Comparison of ENCODE assay signal across 21 mouse cellular contexts in genomic region chr11:7794206-7794605, GRCm38 (mm10).
"Had no signal": no experiment of that assay in that cellular context is flagged by ENCODE, and none has a peak within 500 bp of the region (broad histone marks: within the 10 kb centered on the region; RNA-seq: fewer than 3 reads in every experiment).

No protein-coding gene starts in this region.

- H3K4me1 ChIP-seq: liver, embryonic 15.5 days; lung, embryonic 15.5 days; megakaryocyte, embryonic 14.5 days; midbrain, embryonic 12.5 days; neural tube, embryonic 13.5 days; neural tube, embryonic 15.5 days had no signal

- H3K4me2 ChIP-seq: liver, embryonic 15.5 days; lung, embryonic 15.5 days; midbrain, embryonic 12.5 days; neural tube, embryonic 13.5 days; neural tube, embryonic 15.5 days had no signal

- ATAC-seq: liver, postnatal 0 days; lung, postnatal 0 days; midbrain, embryonic 16.5 days had no signal

- H3K9me3 ChIP-seq: liver, embryonic 15.5 days; lung, embryonic 15.5 days; midbrain, embryonic 12.5 days; neural tube, embryonic 13.5 days; neural tube, embryonic 15.5 days had no signal

- H3K9ac ChIP-seq: liver, embryonic 15.5 days; liver, postnatal 0 days; lung, embryonic 15.5 days; midbrain, embryonic 12.5 days; neural tube, embryonic 13.5 days; neural tube, embryonic 15.5 days had no signal

- DNase-seq: liver, postnatal 0 days; lung, adult 2 months; lung, postnatal 14 days; lung, postnatal 36 days; midbrain, embryonic 14.5 days; retina, postnatal 1 day; right cerebral cortex, adult 18-20 months; right cerebral cortex, postnatal 14 days; thymus, adult 18-20 months; thymus, postnatal 14 days; thymus, postnatal 36 days had no signal

- H3K27me3 ChIP-seq: liver, embryonic 15.5 days; lung, embryonic 15.5 days; megakaryocyte, embryonic 14.5 days; midbrain, embryonic 12.5 days; neural tube, embryonic 13.5 days; neural tube, embryonic 15.5 days had no signal

- H3K36me3 ChIP-seq: liver, embryonic 15.5 days; lung, embryonic 15.5 days; midbrain, embryonic 12.5 days; neural tube, embryonic 13.5 days; neural tube, embryonic 15.5 days had no signal

- H3K27ac ChIP-seq: liver, embryonic 15.5 days; lung, embryonic 15.5 days; macrophage; midbrain, embryonic 12.5 days; neural tube, embryonic 13.5 days; neural tube, embryonic 15.5 days had no signal

- H3K4me3 ChIP-seq: liver, embryonic 15.5 days; lung, embryonic 15.5 days; megakaryocyte, embryonic 14.5 days; midbrain, embryonic 12.5 days; myocyte; neural tube, embryonic 13.5 days; neural tube, embryonic 15.5 days had no signal
